ENCODE assay signal across 10 mouse cellular contexts in the genomic region with DNA sequence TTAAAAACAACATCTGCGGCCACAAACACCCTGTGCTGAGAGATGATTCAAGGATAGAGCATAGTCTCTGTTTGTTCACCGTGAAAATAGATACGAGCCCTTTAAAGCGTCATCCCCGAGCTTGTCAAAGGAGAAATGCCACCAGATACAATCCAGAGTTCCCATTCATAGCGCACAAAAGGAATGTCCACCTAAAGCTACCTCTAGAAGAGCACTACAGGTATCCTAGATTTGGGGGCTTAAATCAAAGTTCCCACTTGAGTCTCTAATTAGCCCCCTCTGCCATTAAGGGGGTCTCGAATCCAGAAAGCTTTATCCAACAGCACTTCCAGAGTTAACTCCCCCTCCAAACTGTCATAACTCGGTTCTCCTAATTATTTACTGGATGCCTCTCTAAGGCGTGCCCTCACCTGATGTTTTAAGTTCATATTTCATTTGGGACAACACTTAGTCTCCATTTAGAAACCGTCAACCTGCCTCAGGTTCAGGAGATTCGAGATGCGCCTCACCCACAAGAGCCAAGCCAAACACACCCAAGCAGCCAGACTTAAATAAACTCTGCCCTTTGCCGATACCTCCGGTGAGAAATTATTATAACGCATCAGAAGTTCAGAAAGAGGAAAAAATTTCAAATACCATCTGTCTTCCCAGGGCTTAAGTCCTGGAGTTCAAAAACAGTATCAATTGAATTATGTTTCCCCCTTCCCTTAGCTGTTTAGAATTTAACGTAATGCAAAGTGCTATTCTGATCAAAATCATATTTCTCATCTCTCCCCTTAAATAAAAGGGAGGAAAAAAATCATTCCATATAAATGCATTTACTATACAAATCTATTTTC.
A peak's percentile ranks its signal among the peaks of the same experiment; 100 is the strongest.
DNase-seq lines count a peak whose midpoint lies in the region; ATAC-seq and TF ChIP-seq lines count a peak whose summit lies in the region.
"Had no signal": no experiment of that assay in that cellular context is flagged by ENCODE, and none has a peak within 500 bp of the region (broad histone marks: within the 10 kb centered on the region; RNA-seq: fewer than 3 reads in every experiment).

No protein-coding gene starts in this region.

- TF ChIP-seq POLR2A in limb, embryonic 14.5 days (IDR thresholded peaks at IDR 0.05; ENCODE audit: borderline replicate concordance, extremely low read depth, insufficient read depth, insufficient read length): no peak

- no peaks in the 10 kb centered on the region for H3K27me3 ChIP-seq in heart, embryonic 11.5 days (ENCODE audit: control insufficient read depth, insufficient read depth, low read length)
- H3K27me3 ChIP-seq in forebrain, embryonic 13.5 days: no peaks in the 10 kb centered on the region
- H3K27me3 ChIP-seq in limb, embryonic 14.5 days (ENCODE audit: control insufficient read depth, insufficient read depth, low read length): 0 out of 2 replicates have a peak, but pooled peaks cover 3% of the 10 kb centered on the region

- no peak for DNase-seq in heart, adult 11 months
- peak; percentile 56 for DNase-seq in brain, adult 2 months (ENCODE audit: low read depth, low spot score)
- no peak for DNase-seq in limb, embryonic 14.5 days (ENCODE audit: low spot score)
- DNase-seq in gastrocnemius, postnatal 10 days: no peak
- DNase-seq in kidney, postnatal 4 days: no peak
- DNase-seq in ovary, adult 18-20 months (ENCODE audit: low spot score): no peak
- DNase-seq: adrenal gland, adult 8-10 months; thymus, adult 18-20 months had no signal

- no peak overlapping the region for H3K9ac ChIP-seq in heart, embryonic 11.5 days (ENCODE audit: low read depth, low read length)
- H3K9ac ChIP-seq in forebrain, embryonic 13.5 days: peak overlapping the region; percentile 75
- H3K9ac ChIP-seq in limb, embryonic 14.5 days (ENCODE audit: low read depth, low read length, severe bottlenecking): no peak overlapping the region; the same call in 1 of the 2 replicates

- WGBS in heart, embryonic 11.5 days (ENCODE audit: insufficient replicate concordance): 42% methylated on average over 16 of the region's 16 CpGs
- 26% methylated on average over 16 of the region's 16 CpGs for WGBS in forebrain, embryonic 13.5 days
- 52% methylated on average over 16 of the region's 16 CpGs for WGBS in limb, embryonic 14.5 days

- H3K4me2 ChIP-seq in heart, embryonic 11.5 days: peak overlapping the region; percentile 61
- H3K4me2 ChIP-seq in forebrain, embryonic 13.5 days: peak overlapping the region; percentile 67
- H3K4me2 ChIP-seq in limb, embryonic 14.5 days (replicated peaks; ENCODE audit: low read depth, low read length, severe bottlenecking): peak overlapping the region; percentile 68

- no peaks in the 10 kb centered on the region for H3K36me3 ChIP-seq in heart, embryonic 11.5 days (ENCODE audit: control insufficient read depth, insufficient read depth, low read length)
- H3K36me3 ChIP-seq in forebrain, embryonic 13.5 days (ENCODE audit: poor library complexity, severe bottlenecking): no peaks in the 10 kb centered on the region
- no peaks in the 10 kb centered on the region for H3K36me3 ChIP-seq in limb, embryonic 14.5 days (ENCODE audit: control insufficient read depth, insufficient read depth, low read length)

- no peak overlapping the region for H3K27ac ChIP-seq in heart, embryonic 11.5 days (ENCODE audit: low read depth, low read length)
- peak overlapping the region; percentile 97 for H3K27ac ChIP-seq in forebrain, embryonic 13.5 days
- H3K27ac ChIP-seq in limb, embryonic 14.5 days (replicated peaks; ENCODE audit: low read depth, low read length): no peak overlapping the region

- no peaks in the 10 kb centered on the region for H3K9me3 ChIP-seq in heart, embryonic 11.5 days (replicated peaks; ENCODE audit: control insufficient read depth, low read length)
- H3K9me3 ChIP-seq in forebrain, embryonic 13.5 days (replicated peaks): no peaks in the 10 kb centered on the region
- H3K9me3 ChIP-seq in limb, embryonic 14.5 days (ENCODE audit: control insufficient read depth, low read length): no peaks in the 10 kb centered on the region

- H3K4me1 ChIP-seq in heart, embryonic 11.5 days (ENCODE audit: control insufficient read depth, insufficient read depth, low read length): no peaks in the 10 kb centered on the region
- H3K4me1 ChIP-seq in forebrain, embryonic 13.5 days: peaks cover 45% of the 10 kb centered on the region
- peaks cover 9% of the 10 kb centered on the region; the same call in 1 of the 2 replicates for H3K4me1 ChIP-seq in limb, embryonic 14.5 days (ENCODE audit: control insufficient read depth, insufficient read depth, low read length)

- ATAC-seq in heart, embryonic 11.5 days (replicated peaks; ENCODE audit: insufficient number of reproducible peaks, low FRiP score, low TSS enrichment): no peak
- ATAC-seq in forebrain, embryonic 13.5 days: no peak
- no peak for ATAC-seq in limb, embryonic 14.5 days (ENCODE audit: low FRiP score, low read depth)

- peak overlapping the region; percentile 49 for H3K4me3 ChIP-seq in heart, embryonic 11.5 days (ENCODE audit: low read depth, low read length)
- peak overlapping the region; percentile 50 for H3K4me3 ChIP-seq in forebrain, embryonic 13.5 days
- H3K4me3 ChIP-seq in limb, embryonic 14.5 days (replicated peaks; ENCODE audit: low read length): peak overlapping the region; percentile 35
